Mouse (Mus musculus): ENCODE data around the gene Gm4787.
"Not testable (repeated sequence)": the region's sequence is repeated elsewhere in the genome, so short reads cannot be mapped to it uniquely, and the experiment has no call there.

Gene Gm4787

GRCm38 (mm10) chr12:81379364-81379763, at the start of gene Gm4787:
Gene Gm4787 (minus strand): TSS chr12:81379464.
- not testable (repeated sequence) for DNase-seq (ENCODE audit: low spot score in 2 of 2)

GRCm38 (mm10) chr12:81421846-81422245, 42.6 kb upstream of the Gm4787 start, which contains the start of gene Adam4:
Gene Adam4 (minus strand): TSS chr12:81421946.
- DNase-seq (ENCODE audit: low spot score in 2 of 2): no peak

DNA sequence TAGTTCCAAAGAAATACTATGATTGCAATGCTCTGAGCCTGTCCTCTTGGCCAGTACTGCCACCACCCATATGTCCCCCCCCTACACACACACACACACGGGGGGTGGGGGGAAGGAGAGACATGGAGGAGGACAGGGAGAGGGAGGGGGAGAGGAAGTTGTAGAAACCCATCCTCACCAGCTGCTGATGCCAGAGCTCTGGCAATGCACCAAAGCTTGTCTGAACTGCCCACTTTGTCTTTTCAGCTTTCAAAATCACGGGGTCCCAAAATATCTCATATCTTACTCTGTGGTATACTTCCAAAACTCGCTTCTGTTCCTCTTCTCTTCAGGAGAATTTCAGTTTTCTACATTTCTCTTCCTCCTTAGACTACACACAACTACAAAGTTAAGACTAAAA, 33.9 kb upstream of the Gm4787 start:
- DNase-seq (ENCODE audit: low spot score in 2 of 2): no peak

- DNase-seq (ENCODE audit: low spot score in 2 of 2): no peak
These were observed 29.7 kb upstream of the Gm4787 start for GRCm38 (mm10) chr12:81408966-81409365.

- DNase-seq (ENCODE audit: low spot score in 2 of 2): peak in 1 of 2 experiments; percentile 16
These were observed 22.9 kb upstream of the Gm4787 start for GRCm38 (mm10) chr12:81402187-81402586.

DNA sequence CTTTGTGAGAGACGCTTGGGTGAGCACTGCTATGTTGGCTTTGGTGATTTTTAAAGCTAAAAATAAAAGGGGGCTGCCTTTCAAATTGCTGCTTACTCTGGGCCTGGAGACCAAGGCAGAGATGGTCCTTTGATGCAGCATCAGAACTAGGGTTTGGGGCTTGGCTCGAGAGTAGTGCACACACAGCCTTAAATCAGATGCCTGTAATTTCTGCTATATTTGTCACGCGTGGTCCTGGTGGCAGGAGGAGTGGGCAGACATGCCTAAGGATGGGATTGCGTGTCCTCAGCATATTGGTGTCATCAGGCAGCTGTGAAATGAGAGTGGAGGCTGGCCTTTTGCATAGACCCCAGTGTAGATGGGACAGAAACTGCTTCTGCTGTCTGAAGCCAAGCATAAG, 45.4 kb downstream of the Gm4787 start:
- no peak for DNase-seq (ENCODE audit: low spot score in 2 of 2)

DNA sequence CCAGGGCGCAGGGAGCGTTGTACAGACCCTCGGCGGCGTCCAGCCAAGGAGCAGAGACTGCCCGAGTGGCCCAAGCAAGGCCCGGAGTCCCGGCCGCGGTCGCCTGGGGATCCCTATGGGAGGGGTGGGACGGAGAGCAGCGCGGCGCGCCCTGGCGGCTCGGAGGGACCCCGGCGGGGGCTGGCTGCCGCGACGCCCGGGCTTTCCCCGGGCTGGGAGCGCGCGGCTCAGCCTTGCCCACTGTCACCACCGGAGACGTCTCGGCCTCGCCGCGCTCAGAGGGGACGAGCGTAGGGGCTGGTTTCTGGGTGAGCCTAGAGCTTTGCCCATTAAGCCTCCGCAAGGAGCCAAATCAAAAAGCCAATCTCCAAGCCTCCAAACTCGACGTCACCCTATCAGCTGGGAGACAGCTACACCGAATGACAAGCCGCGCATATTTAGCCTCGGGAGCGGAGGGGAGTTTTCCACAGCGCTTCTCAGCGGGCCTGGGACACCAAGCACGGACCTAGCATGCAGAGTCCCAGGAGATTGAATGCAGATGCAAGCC, 46.3 kb downstream of the Gm4787 start, which contains the start of gene Slc8a3:
TSS of gene Slc8a3 (minus strand) at position 306 of the 547 bp plus-strand sequence.
- no peak for DNase-seq (ENCODE audit: low spot score in 2 of 2)

DNA sequence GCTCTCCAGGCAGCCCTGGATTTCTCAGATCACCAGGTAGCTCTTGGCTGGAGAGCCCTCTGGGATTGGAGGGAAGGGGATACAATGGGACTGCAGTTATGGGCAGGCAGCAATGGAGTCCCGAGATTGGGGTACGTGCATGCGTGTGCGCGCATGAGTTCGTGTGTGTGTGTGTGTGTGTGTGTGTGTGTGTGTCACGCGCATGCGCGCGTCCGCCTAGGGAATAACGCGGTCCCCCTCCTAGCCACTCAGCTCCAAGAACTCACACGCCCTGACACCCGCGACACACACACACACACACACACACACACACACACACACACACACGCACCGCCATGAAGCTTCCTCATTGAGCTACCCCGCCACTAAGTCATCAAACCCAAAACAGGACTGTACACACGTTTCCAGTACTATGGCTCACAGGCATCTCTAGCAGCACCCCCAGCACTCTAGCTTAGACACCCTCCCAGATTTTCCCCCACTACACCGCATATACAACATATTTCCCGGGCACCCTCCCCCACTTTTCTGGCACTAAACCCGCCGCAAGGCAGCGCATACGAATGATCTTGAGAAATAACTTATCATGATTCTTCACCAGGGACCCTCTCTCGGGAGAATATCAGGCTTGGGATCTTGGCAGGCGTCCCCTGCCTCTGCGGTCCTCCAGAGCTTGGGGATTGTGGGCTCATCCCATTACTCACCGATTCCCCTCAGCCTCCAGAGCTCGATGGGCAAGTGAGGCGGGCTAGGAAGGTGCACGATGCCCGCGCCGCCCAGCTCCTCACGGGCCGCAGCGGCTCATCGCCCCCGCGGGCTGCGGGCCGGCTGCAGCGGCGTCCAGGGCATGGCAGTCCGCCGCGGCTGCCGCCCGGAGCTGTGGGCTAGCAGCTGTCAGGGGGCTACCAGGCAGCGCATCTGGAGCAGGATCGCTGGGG, 47.1 kb downstream of the Gm4787 start:
- no peak for DNase-seq (ENCODE audit: low spot score in 2 of 2)

- no peak for DNase-seq (ENCODE audit: low spot score in 2 of 2)
These were observed 48.1 kb downstream of the Gm4787 start for GRCm38 (mm10) chr12:81331046-81331638.

Measured in natural killer cell, adult 2 months (primary cell).